Mouse (Mus musculus) megakaryocyte, embryonic 14.5 days (primary cell): ENCODE results near the gene Hoxd12. TPM values are rescaled to one million over a fixed set of nuclear protein-coding genes. Genes with fewer than 3 reads are reported as not detected.

Source experiments
- H3K27me3 ChIP-seq: replicated peaks from 2 replicates; pipeline ENCODE3; 2012; ENCODE audit warnings: inconsistent platforms
- H3K36me3 ChIP-seq: replicated peaks from 2 replicates; pipeline ENCODE3; 2012; ENCODE audit warnings: low read length, inconsistent platforms, mixed read lengths
- H3K4me1 ChIP-seq: 2 replicates; pipeline ENCODE4 v1.6.1; 2012; ENCODE audit warnings: inconsistent platforms
- H3K4me3 ChIP-seq: replicated peaks from 2 replicates; pipeline ENCODE3; 2012; ENCODE audit warnings: moderate library complexity, mild to moderate bottlenecking, inconsistent platforms
- H3K9me3 ChIP-seq: 2 replicates; pipeline ENCODE4 v1.6.1; 2012; ENCODE audit warnings: inconsistent platforms
- FLI1 ChIP-seq: IDR thresholded peaks from 2 replicates; pipeline ENCODE4 v1.6.1; 2012; ENCODE audit warnings: low read length, inconsistent platforms, mixed read lengths
- GATA1 ChIP-seq: IDR thresholded peaks from 3 replicates; pipeline ENCODE4 v1.6.1; 2012; ENCODE audit warnings: mixed read lengths, low read length, inconsistent platforms, borderline replicate concordance
- polyA plus RNA-seq: library from polyadenylated mRNA; stranded (reverse); fragments of >175 nt; gene quantifications from 2 replicates; pipeline ENCODE4 v1.2.3, GENCODE M21; 2012; ENCODE audit warnings: low replicate concordance; ENCODE audit not compliant: insufficient read depth

The Hoxd12 gene
- polyA plus RNA-seq, 1 experiment = not detected

GRCm38 (mm10) chr2:74687698-74688555, 13.1 kb downstream of the Hoxd12 start:
- TF ChIP-seq GATA1 = no peak
- H3K27me3 ChIP-seq = peaks cover 97% of the 10 kb centered on the region

DNA sequence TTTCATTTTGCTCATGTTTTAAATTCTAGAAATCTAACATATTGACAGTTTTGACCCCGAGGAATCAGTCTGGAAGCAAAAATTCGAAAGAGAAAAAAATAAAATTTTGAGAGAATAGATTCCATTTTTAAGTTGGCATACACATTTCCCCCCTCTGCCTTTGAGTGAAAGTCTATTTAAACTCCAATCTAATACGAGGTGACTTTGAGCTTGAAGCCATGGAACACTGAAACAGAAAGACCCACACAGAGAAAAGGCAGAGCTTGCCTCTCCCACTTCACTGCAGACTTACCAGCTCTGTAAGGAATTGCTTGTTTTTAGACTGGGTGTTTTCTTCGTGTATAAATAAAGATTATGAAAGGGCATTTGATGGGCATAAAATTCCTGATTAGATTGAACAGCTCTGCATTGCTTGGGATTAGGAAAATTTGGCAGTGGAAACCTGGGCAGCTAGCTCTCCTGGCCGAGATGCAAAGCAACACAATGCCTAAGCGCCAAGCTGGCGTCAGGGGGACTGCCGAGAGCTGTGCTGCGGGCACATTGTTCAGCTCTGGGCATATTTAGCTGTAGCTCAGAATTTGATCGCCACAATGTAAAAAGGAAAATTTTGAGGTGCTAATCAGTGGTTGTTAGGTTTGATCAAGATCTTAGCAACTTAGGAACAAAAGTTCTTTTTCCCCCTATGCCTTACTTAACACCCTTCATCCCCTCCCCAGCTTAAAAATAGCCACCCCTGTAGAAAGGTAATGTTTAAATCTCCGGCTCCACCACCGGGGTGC, 14.2 kb downstream of the Hoxd12 start:
- H3K27me3 ChIP-seq = peaks cover 97% of the 10 kb centered on the region

More at GRCm38 (mm10) chr2:74687698-74688555, 13.1 kb downstream of the Hoxd12 start:
- peaks cover 11% of the 10 kb centered on the region for H3K9me3 ChIP-seq
- H3K4me1 ChIP-seq = peaks cover 34% of the 10 kb centered on the region
- H3K4me3 ChIP-seq = no peak overlapping the region
- no peaks in the 10 kb centered on the region for H3K36me3 ChIP-seq

GRCm38 (mm10) chr2:74689574-74690337, 14.9 kb downstream of the Hoxd12 start:
- Histone ChIP-seq H3K4me3 (no peak overlapping the region), H3K36me3 (no peaks in the 10 kb centered on the region), H3K9me3 (peaks cover 11% of the 10 kb centered on the region), H3K27me3 (peaks cover 96% of the 10 kb centered on the region), H3K4me1 (peaks cover 32% of the 10 kb centered on the region)
- TF ChIP-seq FLI1 (no peak), GATA1 (no peak)

More for the DNA sequence above, 14.2 kb downstream of the Hoxd12 start:
- Histone ChIP-seq H3K9me3 (peaks cover 11% of the 10 kb centered on the region), H3K36me3 (no peaks in the 10 kb centered on the region), H3K4me1 (peaks cover 29% of the 10 kb centered on the region), H3K4me3 (no peak overlapping the region)
- no peak for TF ChIP-seq FLI1

DNA sequence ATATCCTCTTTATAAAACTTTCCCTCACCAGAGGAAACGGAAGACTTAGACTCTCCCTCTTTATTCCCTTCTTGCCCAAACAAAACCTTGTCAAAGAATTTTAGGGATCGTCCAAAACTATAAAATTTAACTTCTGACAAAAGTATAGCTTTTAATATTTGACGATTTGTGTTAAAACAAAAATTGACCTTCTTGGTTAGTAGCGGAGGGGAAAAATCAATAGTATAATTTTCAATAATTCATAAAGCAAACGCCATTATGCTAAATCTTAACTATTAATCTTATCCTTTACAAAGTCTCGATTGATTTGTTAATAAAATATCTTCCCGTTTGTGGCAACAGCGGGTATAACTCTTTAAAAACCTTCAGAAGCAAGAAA, 15.5 kb downstream of the Hoxd12 start:
- Histone ChIP-seq H3K9me3 (peaks cover 11% of the 10 kb centered on the region), H3K27me3 (peaks cover 96% of the 10 kb centered on the region), H3K4me3 (no peak overlapping the region), H3K4me1 (peaks cover 32% of the 10 kb centered on the region), H3K36me3 (no peaks in the 10 kb centered on the region)
- TF ChIP-seq GATA1 (no peak), FLI1 (no peak)

- H3K36me3 ChIP-seq = no peaks in the 10 kb centered on the region
- TF ChIP-seq GATA1 = no peak
- no peak for TF ChIP-seq FLI1
- no peak within 1 kb of the TSS for H3K4me3 ChIP-seq
- H3K27me3 ChIP-seq = peaks cover 98% of the 10 kb centered on the region
- H3K4me1 ChIP-seq = peaks cover 32% of the 10 kb centered on the region
- peaks cover 11% of the 10 kb centered on the region for H3K9me3 ChIP-seq
Measured at GRCm38 (mm10) chr2:74691022-74691951, 16.5 kb downstream of the Hoxd12 start, which contains the start of gene Hoxd10. TSS of gene Hoxd10 (plus strand) at chr2:74691924.

DNA sequence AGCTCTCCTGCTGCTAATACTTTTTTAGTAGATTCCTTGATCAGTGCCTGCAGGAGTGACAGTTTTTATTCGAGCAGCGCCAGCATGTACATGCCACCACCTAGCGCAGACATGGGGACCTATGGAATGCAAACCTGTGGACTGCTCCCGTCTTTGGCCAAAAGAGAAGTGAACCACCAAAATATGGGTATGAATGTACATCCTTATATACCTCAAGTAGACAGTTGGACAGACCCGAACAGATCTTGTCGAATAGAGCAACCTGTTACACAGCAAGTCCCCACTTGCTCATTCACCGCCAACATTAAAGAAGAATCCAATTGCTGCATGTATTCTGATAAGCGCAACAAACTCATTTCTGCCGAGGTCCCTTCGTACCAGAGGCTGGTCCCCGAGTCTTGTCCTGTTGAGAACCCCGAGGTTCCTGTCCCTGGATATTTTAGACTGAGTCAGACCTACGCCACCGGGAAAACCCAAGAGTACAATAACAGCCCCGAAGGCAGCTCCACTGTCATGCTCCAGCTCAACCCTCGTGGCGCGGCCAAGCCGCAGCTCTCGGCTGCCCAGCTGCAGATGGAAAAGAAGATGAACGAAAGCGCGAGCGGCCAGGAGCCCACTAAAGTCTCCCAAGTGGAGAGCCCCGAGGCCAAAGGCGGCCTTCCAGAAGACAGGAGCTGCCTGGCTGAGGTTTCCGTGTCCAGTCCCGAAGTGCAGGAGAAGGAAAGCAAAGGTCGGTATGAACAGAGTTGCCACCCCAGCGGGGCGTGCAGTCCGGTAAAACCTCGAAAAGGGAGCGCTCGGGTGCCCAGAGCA, 17.4 kb downstream of the Hoxd12 start:
- Histone ChIP-seq H3K36me3 (no peaks in the 10 kb centered on the region), H3K4me3 (no peak overlapping the region), H3K9me3 (peaks cover 11% of the 10 kb centered on the region), H3K27me3 (peaks cover 98% of the 10 kb centered on the region), H3K4me1 (peaks cover 30% of the 10 kb centered on the region)
- TF ChIP-seq FLI1 (no peak), GATA1 (no peak)

- Histone ChIP-seq H3K36me3 (no peaks in the 10 kb centered on the region), H3K4me1 (peaks cover 27% of the 10 kb centered on the region), H3K4me3 (no peak overlapping the region), H3K27me3 (peaks cover 98% of the 10 kb centered on the region), H3K9me3 (peaks cover 11% of the 10 kb centered on the region)
- TF ChIP-seq GATA1 = no peak
- no peak for TF ChIP-seq FLI1
Measured at GRCm38 (mm10) chr2:74692808-74693431, 18.1 kb downstream of the Hoxd12 start.

- Histone ChIP-seq H3K4me1 (peaks cover 32% of the 10 kb centered on the region), H3K4me3 (no peak overlapping the region), H3K9me3 (peaks cover 11% of the 10 kb centered on the region), H3K36me3 (no peaks in the 10 kb centered on the region), H3K27me3 (peaks cover 99% of the 10 kb centered on the region)
- no peak for TF ChIP-seq GATA1
- TF ChIP-seq FLI1 = no peak
Measured at GRCm38 (mm10) chr2:74693432-74693827, 18.6 kb downstream of the Hoxd12 start.
